Mouse (Mus musculus) embryonic facial prominence, embryonic 12.5 days (tissue): ENCODE measurements at regions not wholly inside any gene's neighbourhood (a gene's known extent, or its start where the extent isn't known, plus 50 kb on each side); places are given as distances from the start of the nearest gene placed in this dataset.

Experiments
- ATAC-seq: fragments of 200-750 bp; cut with Nextera tagmentation; 2 replicates; pipeline ENCODE4 v1.8.0; 2017; ENCODE audit not compliant: insufficient number of reproducible peaks, insufficient read depth, low FRiP score, low TSS enrichment
- H3K27ac ChIP-seq: fragments of 300-500 bp; sonication (generic); 2 replicates; pipeline ENCODE4 v1.5.1; 2016; ENCODE audit warnings: mild to moderate bottlenecking
- H3K27me3 ChIP-seq: fragments of 300-500 bp; sonication (generic); 2 replicates; pipeline ENCODE4 v1.6.1; 2016; ENCODE audit warnings: mild to moderate bottlenecking, moderate library complexity
- H3K36me3 ChIP-seq: fragments of 300-500 bp; sonication (generic); 2 replicates; pipeline ENCODE4 v1.6.1; 2016; ENCODE audit warnings: mild to moderate bottlenecking
- H3K4me1 ChIP-seq: fragments of 300-500 bp; sonication (generic); 2 replicates; pipeline ENCODE4 v1.6.1; 2016
- H3K4me2 ChIP-seq: fragments of 300-500 bp; sonication (generic); replicated peaks from 2 replicates; pipeline ENCODE4 v1.6.1; 2016; ENCODE audit warnings: mild to moderate bottlenecking, moderate library complexity
- H3K4me3 ChIP-seq: fragments of 300-500 bp; sonication (generic); 2 replicates; pipeline ENCODE4 v1.5.1; 2016; ENCODE audit warnings: mild to moderate bottlenecking
- H3K9ac ChIP-seq: fragments of 300-500 bp; sonication (generic); 2 replicates; pipeline ENCODE4 v1.6.1; 2016; ENCODE audit warnings: mild to moderate bottlenecking, moderate library complexity
- H3K9me3 ChIP-seq: fragments of 300-500 bp; sonication (generic); 2 replicates; pipeline ENCODE4 v1.6.1; 2016; ENCODE audit warnings: mild to moderate bottlenecking, moderate library complexity
- WGBS: fragments of 180-500 bp; shearing (Covaris S2); methylation state at CpG from one replicate; pipeline ENCODE4 v1.1.7; 2016; 5-methylcytosine and 5-hydroxymethylcytosine counted together

DNA sequence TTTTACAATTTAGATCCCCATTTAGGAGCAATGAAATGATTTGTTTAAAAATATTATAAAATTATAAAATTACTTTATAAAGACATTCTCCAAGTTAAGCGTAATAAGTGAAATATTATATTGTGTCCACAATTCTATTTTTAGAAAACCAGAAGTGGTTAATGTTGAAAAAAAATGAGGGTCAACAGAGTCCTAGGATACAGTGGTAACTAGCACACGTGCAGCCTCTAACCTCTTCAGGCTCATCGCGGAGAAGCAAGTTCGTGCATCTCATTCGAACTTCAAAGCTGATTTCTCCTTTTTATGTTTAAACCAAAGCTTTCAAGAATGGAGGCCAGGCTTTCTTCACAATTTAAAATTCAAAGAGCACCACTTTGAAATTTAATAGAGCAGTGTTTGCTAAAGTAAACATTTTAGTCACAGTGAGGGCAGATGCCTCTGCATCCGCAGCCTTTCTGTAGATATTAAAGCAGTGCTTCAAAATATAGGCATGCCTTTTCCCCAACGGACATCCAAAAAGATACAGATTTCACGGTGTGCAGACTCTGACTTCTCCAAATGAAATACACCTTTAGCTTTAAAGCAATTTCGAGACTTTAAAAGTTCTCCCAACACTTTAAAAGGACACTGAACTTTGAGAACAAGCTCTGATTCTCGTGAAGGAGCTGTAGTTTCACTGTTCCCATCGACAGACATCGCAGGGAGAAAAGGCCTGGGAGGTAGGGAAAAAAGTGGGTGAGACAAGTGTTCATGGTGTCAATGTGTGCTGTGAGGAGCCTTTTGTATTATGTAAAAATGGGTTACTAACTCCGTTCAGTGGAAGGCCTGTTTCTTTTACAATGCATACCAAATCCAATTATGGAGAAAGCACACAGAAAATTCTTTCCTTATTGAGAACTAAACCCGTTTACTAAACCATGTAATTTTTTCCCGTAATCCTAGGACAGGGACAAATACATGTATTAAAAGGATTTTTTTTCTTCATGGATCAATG is 419.8 kb upstream of the Manea start:
- WGBS, result 42% methylated on average over 16 of the region's 16 CpGs
- H3K4me2 ChIP-seq, result no peak overlapping the region
- H3K9ac ChIP-seq, result no peak overlapping the region

DNA sequence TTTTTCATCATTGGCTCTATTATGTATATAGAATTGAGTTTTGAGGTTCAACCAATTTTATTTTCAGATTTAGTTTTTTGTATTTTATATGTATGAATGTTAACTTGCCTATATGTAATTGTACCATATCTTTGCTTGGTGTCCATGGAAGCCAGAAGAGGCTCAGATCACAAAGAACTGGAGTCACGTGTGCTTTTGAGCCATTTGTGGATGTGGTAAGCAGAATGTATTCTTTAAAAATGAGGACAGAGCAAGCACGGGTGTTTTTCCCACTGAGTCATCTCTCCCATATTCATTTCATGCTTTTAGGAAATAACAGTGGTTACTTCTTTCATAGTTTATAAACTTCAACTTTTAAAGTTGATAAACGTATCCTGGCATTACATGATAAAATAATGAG is 394.1 kb upstream of the Manea start:
- Histone ChIP-seq H3K27ac (no peak overlapping the region), H3K36me3 (no peaks in the 10 kb centered on the region), H3K4me2 (no peak overlapping the region), H3K9ac (no peak overlapping the region), H3K4me3 (no peak overlapping the region), H3K27me3 (no peaks in the 10 kb centered on the region), H3K4me1 (no peaks in the 10 kb centered on the region), H3K9me3 (no peaks in the 10 kb centered on the region)
- no peak for ATAC-seq
- WGBS, result 83% methylated on average over 3 of the region's 3 CpGs

More for the DNA sequence above, 419.8 kb upstream of the Manea start:
- ATAC-seq, result no peak
- H3K4me3 ChIP-seq, result no peak overlapping the region
- H3K27ac ChIP-seq, result no peak overlapping the region
- H3K36me3 ChIP-seq, result no peaks in the 10 kb centered on the region
- no peaks in the 10 kb centered on the region for H3K27me3 ChIP-seq
- H3K4me1 ChIP-seq, result no peaks in the 10 kb centered on the region
- H3K9me3 ChIP-seq, result no peaks in the 10 kb centered on the region

DNA sequence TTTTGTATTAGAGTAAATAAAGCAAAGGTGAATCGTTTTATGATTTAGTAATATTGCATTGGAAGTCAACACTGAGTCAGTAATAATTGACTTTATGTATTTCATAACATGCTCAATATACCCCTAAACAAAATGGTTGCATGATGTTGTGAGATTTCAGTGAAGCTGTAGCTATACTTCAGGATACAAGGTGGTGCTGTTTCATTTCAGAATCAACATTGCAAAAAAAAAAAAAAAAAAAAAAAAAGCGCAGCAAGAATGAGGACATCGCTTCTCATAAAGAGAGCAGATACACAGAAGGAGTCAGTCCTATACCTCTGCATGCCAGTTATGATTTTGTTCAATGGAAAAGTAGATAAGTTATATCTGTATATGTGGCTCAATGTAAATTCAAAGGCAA is 389.7 kb upstream of the Manea start:
- no peak overlapping the region for H3K9ac ChIP-seq
- H3K27me3 ChIP-seq, result no peaks in the 10 kb centered on the region
- no peak overlapping the region for H3K4me3 ChIP-seq
- 80% methylated on average over 3 of the region's 3 CpGs for WGBS
- no peaks in the 10 kb centered on the region for H3K4me1 ChIP-seq
- H3K9me3 ChIP-seq, result no peaks in the 10 kb centered on the region
- H3K36me3 ChIP-seq, result no peaks in the 10 kb centered on the region
- ATAC-seq, result no peak
- H3K4me2 ChIP-seq, result no peak overlapping the region
- no peak overlapping the region for H3K27ac ChIP-seq

DNA sequence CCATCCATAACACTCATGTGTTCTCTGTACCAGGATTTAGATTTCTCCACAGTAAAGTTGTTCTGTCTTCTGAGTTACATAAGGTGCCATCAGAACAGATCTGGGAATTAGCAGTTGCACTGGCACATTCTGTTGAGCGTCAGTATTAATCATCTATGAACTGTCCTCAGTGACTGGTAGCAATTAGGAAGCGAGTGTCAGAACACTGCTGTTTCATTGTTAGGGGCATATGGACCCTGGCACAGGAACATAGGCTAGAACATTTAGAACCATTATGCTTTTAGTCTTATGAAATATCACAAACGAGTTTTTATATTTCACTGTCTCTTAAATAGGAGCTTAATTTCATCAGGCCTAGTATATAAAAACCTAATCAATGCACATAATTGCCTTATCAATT is 367.7 kb upstream of the Manea start:
- 57% methylated on average over 3 of the region's 3 CpGs for WGBS
- Histone ChIP-seq H3K4me3 (no peak overlapping the region), H3K36me3 (no peaks in the 10 kb centered on the region), H3K27ac (no peak overlapping the region), H3K27me3 (no peaks in the 10 kb centered on the region), H3K9ac (no peak overlapping the region), H3K9me3 (no peaks in the 10 kb centered on the region), H3K4me2 (no peak overlapping the region), H3K4me1 (no peaks in the 10 kb centered on the region)
- no peak for ATAC-seq

DNA sequence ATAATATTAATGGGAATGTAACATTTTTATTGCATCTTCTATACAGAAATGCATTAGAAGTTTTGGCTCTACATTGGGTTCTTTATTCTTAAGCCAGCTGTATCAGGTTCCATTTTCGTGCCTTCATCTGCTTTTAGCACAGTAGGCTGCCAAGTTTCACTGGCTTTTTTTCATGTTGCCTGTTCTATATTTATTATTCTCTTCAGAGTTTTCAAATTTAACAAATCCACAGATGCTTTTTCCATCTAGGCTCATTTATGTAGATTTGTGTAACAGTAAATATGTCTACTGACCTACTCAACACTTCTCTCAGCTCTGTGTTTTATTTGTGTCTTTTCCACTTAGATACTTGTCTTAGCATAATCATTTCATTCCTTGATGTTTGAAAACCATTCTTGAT is 363.3 kb upstream of the Manea start:
- no peak for ATAC-seq
- no peaks in the 10 kb centered on the region for H3K36me3 ChIP-seq

DNA sequence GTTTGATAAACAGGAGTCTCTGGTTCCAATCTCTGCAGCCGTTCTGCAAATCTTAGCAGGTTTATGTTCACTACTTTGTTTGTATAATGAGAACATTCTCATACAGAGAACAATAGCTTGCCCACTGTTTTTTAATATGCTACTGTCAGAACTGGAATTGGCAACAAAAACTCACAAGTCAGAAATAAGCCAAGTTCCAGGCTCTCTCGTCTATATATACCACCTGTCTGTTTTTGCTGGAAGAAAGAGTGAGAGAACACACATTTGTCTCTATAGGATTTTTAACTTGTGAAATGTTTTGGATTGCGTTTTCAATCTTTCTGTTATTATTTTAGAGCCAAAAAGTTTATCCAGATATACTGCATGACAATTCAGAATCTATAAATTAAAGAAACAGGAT is 349.3 kb upstream of the Manea start:
- no peak overlapping the region for H3K4me3 ChIP-seq
- H3K9ac ChIP-seq, result no peak overlapping the region
- H3K9me3 ChIP-seq, result no peaks in the 10 kb centered on the region
- ATAC-seq, result no peak
- H3K4me2 ChIP-seq, result no peak overlapping the region
- WGBS, result 76% methylated on average over 3 of the region's 3 CpGs
- H3K27me3 ChIP-seq, result no peaks in the 10 kb centered on the region
- H3K36me3 ChIP-seq, result no peaks in the 10 kb centered on the region
- no peak overlapping the region for H3K27ac ChIP-seq
- H3K4me1 ChIP-seq, result no peaks in the 10 kb centered on the region

More for the DNA sequence above, 363.3 kb upstream of the Manea start:
- Histone ChIP-seq H3K4me2 (no peak overlapping the region), H3K9me3 (no peaks in the 10 kb centered on the region), H3K4me3 (no peak overlapping the region), H3K4me1 (no peaks in the 10 kb centered on the region), H3K27ac (no peak overlapping the region), H3K9ac (no peak overlapping the region), H3K27me3 (no peaks in the 10 kb centered on the region)
- WGBS, result 70% methylated on average over 1 of the region's 1 CpGs
